Mouse (Mus musculus) hindbrain, embryonic 14.5 days (tissue): ENCODE measurements around the gene Olfr1457. TPM values are rescaled to one million over a fixed set of nuclear protein-coding genes. Genes with fewer than 3 reads are reported as not detected.

Source experiments
- ATAC-seq: fragments of 200-750 bp; cut with Nextera tagmentation; 2 replicates; pipeline ENCODE4 v1.8.0; 2017; ENCODE audit warnings: moderate number of reproducible peaks, mild to moderate bottlenecking, moderate TSS enrichment, moderate library complexity; ENCODE audit not compliant: low FRiP score
- DNase-seq: peaks from one replicate; pipeline ENCODE4 v3.0.0-alpha.2; 2015; ENCODE audit warnings: low spot score
- H3K27ac ChIP-seq: fragments of 300-500 bp; sonication (generic); 2 replicates; pipeline ENCODE4 v1.5.1; 2014; ENCODE audit warnings: mild to moderate bottlenecking, moderate library complexity
- H3K27me3 ChIP-seq: fragments of 300-500 bp; sonication (generic); 2 replicates; pipeline ENCODE4 v1.6.1; 2014; ENCODE audit warnings: mild to moderate bottlenecking, low read length, mixed read lengths; ENCODE audit not compliant: control insufficient read depth, insufficient read depth
- H3K36me3 ChIP-seq: fragments of 300-500 bp; sonication (generic); replicated peaks from 2 replicates; pipeline ENCODE4 v1.6.1; 2014; ENCODE audit not compliant: control insufficient read depth, insufficient read depth
- H3K4me1 ChIP-seq: fragments of 300-500 bp; sonication (generic); replicated peaks from 2 replicates; pipeline ENCODE4 v1.6.1; 2014; ENCODE audit warnings: antibody characterized with exemption, low read length, mixed read lengths; ENCODE audit not compliant: control insufficient read depth, insufficient read depth
- H3K4me2 ChIP-seq: fragments of 300-500 bp; sonication (generic); replicated peaks from 2 replicates; pipeline ENCODE4 v1.6.1; 2014; ENCODE audit warnings: mild to moderate bottlenecking, moderate library complexity
- H3K4me3 ChIP-seq: fragments of 300-500 bp; sonication (generic); replicated peaks from 2 replicates; pipeline ENCODE4 v1.5.1; 2014; ENCODE audit warnings: mild to moderate bottlenecking, low read length
- H3K9ac ChIP-seq: fragments of 300-500 bp; sonication (generic); 2 replicates; pipeline ENCODE4 v1.6.1; 2014
- H3K9me3 ChIP-seq: fragments of 300-500 bp; sonication (generic); 2 replicates; pipeline ENCODE4 v1.6.1; 2016; ENCODE audit warnings: low read length; ENCODE audit not compliant: control insufficient read depth
- WGBS: fragments of 180-500 bp; shearing (Covaris S2); extraction: QIAGEN DNeasy Blood & Tissue Kit; methylation state at CpG from one replicate; pipeline ENCODE4 v1.1.7; 2014; 5-methylcytosine and 5-hydroxymethylcytosine counted together
- polyA plus RNA-seq: library from polyadenylated mRNA; unstranded; fragments of >200 nt; fragmentation: Nextera tagmentation; extraction: Ambion mirVana; gene quantifications from 2 replicates; pipeline ENCODE4 v1.2.1, GENCODE M21; 2014

Gene Olfr1457
- not detected in 2 replicates for polyA plus RNA-seq

- no peak for ATAC-seq
- H3K9ac ChIP-seq: no peak within 1 kb of the TSS
- WGBS: 86% methylated on average over 2 of the region's 2 CpGs
- peaks cover 24% of the 10 kb centered on the region for H3K9me3 ChIP-seq
- no peaks in the 10 kb centered on the region for H3K4me1 ChIP-seq
- no peak for DNase-seq
- H3K27me3 ChIP-seq: no peaks in the 10 kb centered on the region
- H3K4me2 ChIP-seq: no peak within 1 kb of the TSS
- no peak within 1 kb of the TSS for H3K27ac ChIP-seq
- no peak within 1 kb of the TSS for H3K4me3 ChIP-seq
- no peaks in the 10 kb centered on the region for H3K36me3 ChIP-seq
Measured at GRCm38 (mm10) chr19:13097791-13098190, at the start of gene Olfr1457. Olfr1457 (minus strand) TSS chr19:13097891.

DNA sequence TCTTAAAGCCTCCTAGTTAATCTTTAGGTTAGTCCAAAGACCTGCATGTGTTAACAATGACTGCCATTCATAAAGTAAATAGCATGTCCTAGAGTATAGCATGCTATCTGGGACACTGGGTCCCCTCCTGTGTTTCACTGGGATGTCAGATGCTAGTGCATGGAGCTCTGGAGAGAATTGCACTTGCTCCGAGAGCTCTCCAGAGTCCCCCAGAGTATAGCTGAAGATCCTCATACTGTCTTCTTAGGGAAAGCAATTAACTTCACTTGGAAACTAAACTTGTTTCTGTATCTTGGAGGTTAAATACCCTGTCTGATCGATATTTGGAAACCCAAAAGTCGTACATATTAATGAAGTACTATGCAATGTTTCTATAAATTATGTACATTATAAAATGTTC, 9.0 kb upstream of the Olfr1457 start, which contains the start of gene Olfr1458:
TSS of gene Olfr1458 (minus strand) at position 101 of the 400 bp plus-strand sequence.
- Histone ChIP-seq H3K4me2 (no peak within 1 kb of the TSS), H3K4me1 (no peaks in the 10 kb centered on the region), H3K27ac (no peak within 1 kb of the TSS), H3K36me3 (no peaks in the 10 kb centered on the region), H3K9ac (no peak within 1 kb of the TSS), H3K4me3 (no peak within 1 kb of the TSS), H3K9me3 (peaks cover 31% of the 10 kb centered on the region; the same call in 1 of the 2 replicates), H3K27me3 (no peaks in the 10 kb centered on the region)
- ATAC-seq (no peak), DNase-seq (no peak)
- 87% methylated on average over 3 of the region's 3 CpGs for WGBS

DNA sequence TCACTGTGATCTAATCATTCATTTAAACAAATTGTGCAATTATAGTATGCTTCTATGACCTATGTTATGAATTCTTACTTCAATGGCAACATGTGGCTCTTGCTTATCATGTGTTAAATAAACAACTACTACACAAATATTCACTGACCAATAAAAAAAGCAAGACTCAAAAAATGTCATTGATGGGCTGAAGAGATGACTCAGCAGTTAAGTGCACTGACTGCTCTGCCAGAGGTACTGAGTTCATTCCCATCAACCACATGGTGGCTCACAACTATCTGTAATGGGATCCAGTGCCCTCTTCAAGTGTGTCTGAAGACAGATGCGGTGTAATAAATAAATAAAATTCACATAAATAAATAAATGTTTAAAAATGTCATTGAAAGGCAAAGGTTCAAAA, 3.8 kb downstream of the Olfr1457 start:
- no peak for ATAC-seq
- WGBS: 92% methylated on average over 1 of the region's 1 CpGs

GRCm38 (mm10) chr19:13060310-13060709, 37.4 kb downstream of the Olfr1457 start, which contains the start of gene Olfr1454:
Olfr1454 (plus strand) TSS chr19:13060610.
- no peaks in the 10 kb centered on the region for H3K36me3 ChIP-seq
- ATAC-seq: no peak
- H3K4me2 ChIP-seq: no peak within 1 kb of the TSS
- DNase-seq: no peak
- no peak within 1 kb of the TSS for H3K9ac ChIP-seq
- no peak within 1 kb of the TSS for H3K4me3 ChIP-seq
- no peak within 1 kb of the TSS for H3K27ac ChIP-seq
- WGBS: 75% methylated on average over 2 of the region's 2 CpGs
- no peaks in the 10 kb centered on the region for H3K4me1 ChIP-seq
- peaks cover 16% of the 10 kb centered on the region for H3K9me3 ChIP-seq
- H3K27me3 ChIP-seq: no peaks in the 10 kb centered on the region

More for the DNA sequence above, 3.8 kb downstream of the Olfr1457 start:
- Histone ChIP-seq H3K9me3 (peaks cover 24% of the 10 kb centered on the region), H3K27ac (no peak overlapping the region), H3K4me1 (no peaks in the 10 kb centered on the region), H3K27me3 (no peaks in the 10 kb centered on the region), H3K36me3 (no peaks in the 10 kb centered on the region), H3K9ac (no peak overlapping the region), H3K4me3 (no peak overlapping the region), H3K4me2 (no peak overlapping the region)
- no peak for DNase-seq

Other genes with a start within 250 kb of the Olfr1457 start
- not detected in 2 replicates for gene Olfr1444, start 240.6 kb downstream of the Olfr1457 start, polyA plus RNA-seq
- gene Olfr1445, start 214.0 kb downstream of the Olfr1457 start, polyA plus RNA-seq: not detected in 2 replicates
- gene Olfr1446, start 204.4 kb downstream of the Olfr1457 start, polyA plus RNA-seq: not detected in 2 replicates
- gene Olfr1447, start 194.1 kb downstream of the Olfr1457 start, polyA plus RNA-seq: not detected in 2 replicates
- not detected in 2 replicates for gene Olfr1448, start 173.5 kb downstream of the Olfr1457 start, polyA plus RNA-seq
- not detected in 2 replicates for gene Olfr1449, start 167.1 kb downstream of the Olfr1457 start, polyA plus RNA-seq
- not detected in 2 replicates for gene Olfr1450, start 147.6 kb downstream of the Olfr1457 start, polyA plus RNA-seq
- not detected in 2 replicates for gene Olfr1451, start 102.9 kb downstream of the Olfr1457 start, polyA plus RNA-seq
- gene Olfr1453, start 69.6 kb downstream of the Olfr1457 start, polyA plus RNA-seq: not detected in 2 replicates
- not detected in 2 replicates for gene Olfr1454, start 37.3 kb downstream of the Olfr1457 start, polyA plus RNA-seq
- gene Olfr1458, start 8.9 kb upstream of the Olfr1457 start, polyA plus RNA-seq: not detected in 2 replicates
- not detected in 2 replicates for gene Olfr1459, start 51.7 kb upstream of the Olfr1457 start, polyA plus RNA-seq
- gene Olfr1461, start 65.1 kb upstream of the Olfr1457 start, polyA plus RNA-seq: not detected in 2 replicates
- gene Olfr1462, start 87.8 kb upstream of the Olfr1457 start, polyA plus RNA-seq: not detected in 2 replicates
- not detected in 2 replicates for gene Olfr1463, start 133.4 kb upstream of the Olfr1457 start, polyA plus RNA-seq
- gene Olfr1465, start 217.7 kb upstream of the Olfr1457 start, polyA plus RNA-seq: not detected in 2 replicates
- gene Olfr1466, start 241.0 kb upstream of the Olfr1457 start, polyA plus RNA-seq: not detected in 2 replicates